Mouse (Mus musculus): ENCODE measurements around the gene Sh3rf3.

The Sh3rf3 gene

GRCm38 (mm10) chr10:58813081-58813800, at the start of gene Sh3rf3:
Gene Sh3rf3, plus strand, starts transcription at chr10:58813359.
- no peak for TF ChIP-seq GATA4 (IDR thresholded peaks at IDR 0.05; ENCODE audit: insufficient replicate concordance, low read length)

- no peak for TF ChIP-seq GATA4 (IDR thresholded peaks at IDR 0.05; ENCODE audit: insufficient replicate concordance, low read length)
These were observed 24.5 kb upstream of the Sh3rf3 start for GRCm38 (mm10) chr10:58788486-58789274.

- TF ChIP-seq GATA4 (IDR thresholded peaks at IDR 0.05; ENCODE audit: insufficient replicate concordance, low read length): no peak
These were observed 15.6 kb upstream of the Sh3rf3 start for GRCm38 (mm10) chr10:58797555-58797954.

GRCm38 (mm10) chr10:58798156-58798555, 15.0 kb upstream of the Sh3rf3 start:
- no peak for TF ChIP-seq GATA4 (IDR thresholded peaks at IDR 0.05; ENCODE audit: insufficient replicate concordance, low read length)

GRCm38 (mm10) chr10:58800996-58801433, 12.1 kb upstream of the Sh3rf3 start:
- no peak for TF ChIP-seq GATA4 (IDR thresholded peaks at IDR 0.05; ENCODE audit: insufficient replicate concordance, low read length)

- TF ChIP-seq GATA4 (IDR thresholded peaks at IDR 0.05; ENCODE audit: insufficient replicate concordance, low read length): no peak
These were observed 10.8 kb upstream of the Sh3rf3 start for GRCm38 (mm10) chr10:58802391-58802790.

GRCm38 (mm10) chr10:58807956-58808355, 5.2 kb upstream of the Sh3rf3 start:
- no peak for TF ChIP-seq GATA4 (IDR thresholded peaks at IDR 0.05; ENCODE audit: insufficient replicate concordance, low read length)

- no peak for TF ChIP-seq GATA4 (IDR thresholded peaks at IDR 0.05; ENCODE audit: insufficient replicate concordance, low read length)
These were observed 3.0 kb upstream of the Sh3rf3 start for GRCm38 (mm10) chr10:58810181-58810580.

- TF ChIP-seq GATA4 (IDR thresholded peaks at IDR 0.05; ENCODE audit: insufficient replicate concordance, low read length): no peak
These were observed 714 bp upstream of the Sh3rf3 start for GRCm38 (mm10) chr10:58812210-58813080.

GRCm38 (mm10) chr10:58813801-58814191, 637 bp downstream of the Sh3rf3 start:
- TF ChIP-seq GATA4 (IDR thresholded peaks at IDR 0.05; ENCODE audit: insufficient replicate concordance, low read length): no peak

- TF ChIP-seq GATA4 (IDR thresholded peaks at IDR 0.05; ENCODE audit: insufficient replicate concordance, low read length): no peak
These were observed 1.3 kb downstream of the Sh3rf3 start for GRCm38 (mm10) chr10:58814486-58814885.

- no peak for TF ChIP-seq GATA4 (IDR thresholded peaks at IDR 0.05; ENCODE audit: insufficient replicate concordance, low read length)
These were observed 10.9 kb downstream of the Sh3rf3 start for GRCm38 (mm10) chr10:58824016-58824568.

GRCm38 (mm10) chr10:58829251-58830111, 16.3 kb downstream of the Sh3rf3 start:
- TF ChIP-seq GATA4 (IDR thresholded peaks at IDR 0.05; ENCODE audit: insufficient replicate concordance, low read length): no peak

- no peak for TF ChIP-seq GATA4 (IDR thresholded peaks at IDR 0.05; ENCODE audit: insufficient replicate concordance, low read length)
These were observed 20.0 kb downstream of the Sh3rf3 start for GRCm38 (mm10) chr10:58833146-58833545.

Data from liver, adult (tissue).